Comparison of ENCODE assay signal across 19 mouse cellular contexts in the genomic region with DNA sequence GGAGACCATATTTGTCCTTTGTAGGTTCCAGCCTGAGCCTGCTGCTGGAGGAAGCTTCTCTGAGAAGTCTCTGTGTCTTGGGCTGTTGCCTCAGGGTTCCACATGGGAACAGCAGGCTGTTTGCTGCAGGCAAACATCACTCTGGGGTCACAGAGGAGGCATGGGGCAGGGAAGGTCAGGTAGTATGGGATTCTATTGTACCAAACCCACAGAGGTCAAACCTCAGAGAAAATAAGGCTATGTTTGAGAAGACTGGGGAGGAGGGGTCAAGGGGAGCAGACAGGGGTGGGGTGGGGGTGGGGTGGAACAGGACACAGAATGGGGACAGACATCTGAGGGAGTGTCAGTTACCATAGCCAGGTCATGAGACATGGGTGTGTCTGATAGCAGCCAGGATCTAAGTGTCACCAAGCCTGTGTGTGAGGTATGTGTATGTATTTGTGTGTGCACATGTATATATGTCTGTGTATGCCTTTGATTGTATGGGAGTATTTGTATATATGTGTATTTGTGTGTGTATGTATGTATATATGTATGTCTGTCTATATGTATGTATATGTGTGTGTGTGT. TPM values are rescaled to one million over a fixed set of nuclear protein-coding genes. Genes with fewer than 3 reads are reported as not detected.
A peak's percentile ranks its signal among the peaks of the same experiment; 100 is the strongest.
DNase-seq lines count a peak whose midpoint lies in the region; TF ChIP-seq lines count a peak whose summit lies in the region.
"Had no signal": no experiment of that assay in that cellular context is flagged by ENCODE, and none has a peak within 500 bp of the region (broad histone marks: within the 10 kb centered on the region; RNA-seq: fewer than 3 reads in every experiment).

No protein-coding gene starts in this region.

- H3K36me3 ChIP-seq in thymus, adult 2 months (ENCODE audit: control insufficient read depth, insufficient read depth, low read length), result no peaks in the 10 kb centered on the region
- H3K36me3 ChIP-seq: limb, embryonic 15.5 days; neural tube, embryonic 12.5 days had no signal

- no peak for TF ChIP-seq CTCF in thymus, adult 2 months (IDR thresholded peaks at IDR 0.05; ENCODE audit: borderline replicate concordance, control insufficient read depth, extremely low read depth, insufficient read depth, low read length, poor library complexity)

- no peaks in the 10 kb centered on the region for H3K4me1 ChIP-seq in thymus, adult 2 months (replicated peaks; ENCODE audit: control insufficient read depth, insufficient read depth, low read length)

- TF ChIP-seq POLR2A in thymus, adult 2 months (IDR thresholded peaks at IDR 0.05; ENCODE audit: control insufficient read depth, extremely low read depth, insufficient read depth, low read length, poor library complexity), result no peak

- H3K27ac ChIP-seq in thymus, adult 2 months (ENCODE audit: control insufficient read depth, insufficient read depth, low read length), result no peak overlapping the region
- H3K27ac ChIP-seq: heart, adult 2 months; limb, embryonic 15.5 days; neural tube, embryonic 12.5 days had no signal

- H3K4me3 ChIP-seq in thymus, adult 2 months (ENCODE audit: control insufficient read depth, insufficient read depth, low read length), result no peak overlapping the region
- H3K4me3 ChIP-seq: heart, adult 2 months; limb, embryonic 15.5 days; neural tube, embryonic 12.5 days had no signal

- DNase-seq in embryo, embryonic 10 days (ENCODE audit: low spot score), result peak; percentile 35
- no peak for DNase-seq in embryo, embryonic 11 days
- peak; percentile 29 for DNase-seq in lung, postnatal 25 days (ENCODE audit: low spot score)
- no peak for DNase-seq in lung, postnatal 4 days
- peak; percentile 24 for DNase-seq in mesoderm, embryonic 11.5 days (ENCODE audit: low read depth, low spot score)
- DNase-seq in thymus, adult 2 months, result no peak
- DNase-seq in frontal cortex, postnatal 14 days (ENCODE audit: low spot score in 2 of 2), result no peak
- no peak for DNase-seq in ovary, postnatal 10 days (ENCODE audit: low spot score)
- DNase-seq: adrenal gland, postnatal 10 days; cerebellum, adult 9-11 months; gastrocnemius, postnatal 25 days; heart, adult 2 months; kidney, adult 18-20 months; kidney, postnatal 25 days; right cerebral cortex, adult 18-20 months had no signal

- H3K27me3 ChIP-seq in thymus, adult 2 months (ENCODE audit: control insufficient read depth, insufficient read depth, low read length), result no peaks in the 10 kb centered on the region
- H3K27me3 ChIP-seq: limb, embryonic 15.5 days; neural tube, embryonic 12.5 days; Patski had no signal

RNA-seq across cellular contexts. Expression of a gene that starts 17.0 kb away (rescaled TPM):
- 0.16 and 0.19 TPM in 2 replicates for polyA plus RNA-seq in thymus, adult 2 months (2012; rRNA removed)
- polyA plus RNA-seq: activated CD4-positive, CD25-positive, alpha-beta regulatory T cell, adult 4 months had no signal

RNA-seq across cellular contexts. Expression of a gene that starts 50.6 kb away (rescaled TPM):
- 5.9 and 7.4 TPM in 2 replicates for polyA plus RNA-seq in thymus, adult 2 months (2012; rRNA removed)
- polyA plus RNA-seq: activated CD4-positive, CD25-positive, alpha-beta regulatory T cell, adult 4 months; Patski had no signal

Comparison
In these comparisons a context has a peak if more than half of its experiments do, and no peak if none do; other contexts are left out.
1. DNase-seq: peak in embryo, embryonic 10 days (single experiment), lung, postnatal 25 days (single experiment) and mesoderm, embryonic 11.5 days (single experiment); none in embryo, embryonic 11 days (single experiment), lung, postnatal 4 days (0 of 2), thymus, adult 2 months (single experiment), frontal cortex, postnatal 14 days (0 of 2) and ovary, postnatal 10 days (single experiment).